Mouse (Mus musculus): ENCODE measurements around the gene Fam155a. TPM values are rescaled to one million over a fixed set of nuclear protein-coding genes. Genes with fewer than 3 reads are reported as not detected.
"Not testable (repeated sequence)": the region's sequence is repeated elsewhere in the genome, so short reads cannot be mapped to it uniquely, and the experiment has no call there.

Fam155a gene
- 1.1 and 1.3 TPM in 2 replicates for polyA plus RNA-seq (2015; fragmentation: Nextera tagmentation; extraction: Ambion mirVana)

DNA sequence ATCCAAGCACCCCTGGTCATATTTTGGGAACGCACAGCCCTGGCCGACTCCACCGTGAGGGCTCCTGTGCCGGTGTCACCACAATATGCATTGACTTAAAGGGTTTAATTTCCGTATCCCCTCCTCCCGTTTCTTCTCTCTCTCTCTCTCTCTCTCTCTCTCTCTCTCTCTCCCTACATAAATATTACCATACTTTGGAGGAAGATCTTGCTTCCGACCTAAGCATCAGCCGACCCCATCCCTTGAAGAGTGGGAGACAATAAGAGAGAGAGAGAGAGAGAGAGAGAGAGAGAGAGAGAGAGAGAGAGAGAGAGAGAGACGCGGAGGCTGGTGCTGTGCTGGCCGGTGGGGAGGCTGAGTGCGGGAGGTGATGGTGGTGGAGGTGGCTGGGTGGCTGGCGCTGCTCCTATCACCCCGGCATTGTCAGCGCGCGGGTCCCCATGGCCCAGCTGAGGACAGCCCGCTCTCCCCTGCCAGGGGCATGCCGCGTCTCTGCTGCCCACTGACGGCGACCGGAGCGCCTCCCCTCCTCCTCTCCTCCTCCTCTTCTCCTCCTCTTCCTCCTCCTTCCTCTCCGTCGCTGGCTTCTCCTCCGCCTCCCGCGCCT is at the start of gene Fam155a:
Gene Fam155a (minus strand): TSS at position 163 of the 607 bp plus-strand sequence.
- Histone ChIP-seq H3K36me3 (ENCODE audit: control insufficient read depth, insufficient read depth, low read length) (no peaks in the 10 kb centered on the region), H3K27ac (ENCODE audit: low read length) (no peak within 1 kb of the TSS), H3K27me3 (replicated peaks; ENCODE audit: control insufficient read depth, insufficient read depth, low read length) (peaks cover 43% of the 10 kb centered on the region), H3K4me1 (ENCODE audit: control insufficient read depth, insufficient read depth, low read length) (peaks cover 11% of the 10 kb centered on the region), H3K9me3 (ENCODE audit: control insufficient read depth, low read length) (no peaks in the 10 kb centered on the region), H3K9ac (ENCODE audit: low read depth, low read length) (peak within 1 kb of the TSS; percentile 45), H3K4me2 (ENCODE audit: low read depth, low read length) (peak within 1 kb of the TSS; percentile 84), H3K4me3 (ENCODE audit: low read length) (peak within 1 kb of the TSS; percentile 48)
- WGBS, result under 1% methylated on average over 29 of the region's 29 CpGs
- ATAC-seq, result no peak; the same call in 1 of the 2 replicates

- no peak overlapping the region for H3K27ac ChIP-seq (ENCODE audit: low read length)
- 66% methylated on average over 8 of the region's 8 CpGs for WGBS
Measured at GRCm38 (mm10) chr8:9813273-9813946, 42.4 kb upstream of the Fam155a start.

GRCm38 (mm10) chr8:9810955-9811530 is 40.1 kb upstream of the Fam155a start:
- ATAC-seq, result no peak

More at GRCm38 (mm10) chr8:9813273-9813946, 42.4 kb upstream of the Fam155a start:
- ATAC-seq, result no peak
- H3K4me2 ChIP-seq (ENCODE audit: low read depth, low read length), result no peak overlapping the region
- no peaks in the 10 kb centered on the region for H3K36me3 ChIP-seq (ENCODE audit: control insufficient read depth, insufficient read depth, low read length)
- no peak overlapping the region for H3K9ac ChIP-seq (ENCODE audit: low read depth, low read length)
- peaks cover 2% of the 10 kb centered on the region; the same call in 1 of the 2 replicates for H3K9me3 ChIP-seq (ENCODE audit: control insufficient read depth, low read length)
- no peaks in the 10 kb centered on the region for H3K4me1 ChIP-seq (ENCODE audit: control insufficient read depth, insufficient read depth, low read length)
- no peaks in the 10 kb centered on the region for H3K27me3 ChIP-seq (replicated peaks; ENCODE audit: control insufficient read depth, insufficient read depth, low read length)
- H3K4me3 ChIP-seq (ENCODE audit: low read length), result no peak overlapping the region

DNA sequence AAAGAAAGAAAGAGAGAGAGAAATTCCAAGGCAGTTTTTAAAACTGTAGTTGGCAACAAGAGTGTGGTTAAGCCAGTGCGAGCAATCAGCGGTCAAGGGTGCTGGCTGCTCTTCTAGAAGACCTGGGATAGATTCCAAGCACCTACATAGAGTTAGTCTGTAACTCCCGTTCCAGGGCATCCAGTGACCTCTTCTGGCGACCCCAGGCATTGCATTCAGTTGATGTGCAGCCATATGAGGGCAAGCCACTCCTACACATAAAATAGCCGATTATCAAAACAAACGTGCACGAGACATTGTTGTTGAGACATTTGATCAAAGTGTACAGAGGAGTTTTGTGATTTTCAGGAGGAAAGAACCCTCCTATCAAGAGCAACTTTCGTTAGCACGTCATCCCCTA is 37.6 kb upstream of the Fam155a start:
- H3K4me3 ChIP-seq (ENCODE audit: low read length), result no peak overlapping the region
- no peak for ATAC-seq
- H3K4me1 ChIP-seq (ENCODE audit: control insufficient read depth, insufficient read depth, low read length), result no peaks in the 10 kb centered on the region
- H3K9ac ChIP-seq (ENCODE audit: low read depth, low read length), result no peak overlapping the region
- peaks cover 3% of the 10 kb centered on the region; the same call in 1 of the 2 replicates for H3K9me3 ChIP-seq (ENCODE audit: control insufficient read depth, low read length)
- H3K27me3 ChIP-seq (replicated peaks; ENCODE audit: control insufficient read depth, insufficient read depth, low read length), result no peaks in the 10 kb centered on the region
- H3K4me2 ChIP-seq (ENCODE audit: low read depth, low read length), result no peak overlapping the region
- 84% methylated on average over 9 of the region's 9 CpGs for WGBS
- no peak overlapping the region for H3K27ac ChIP-seq (ENCODE audit: low read length)
- H3K36me3 ChIP-seq (ENCODE audit: control insufficient read depth, insufficient read depth, low read length), result no peaks in the 10 kb centered on the region

More at GRCm38 (mm10) chr8:9810955-9811530, 40.1 kb upstream of the Fam155a start:
- Histone ChIP-seq H3K36me3 (ENCODE audit: control insufficient read depth, insufficient read depth, low read length) (no peaks in the 10 kb centered on the region), H3K4me3 (ENCODE audit: low read length) (no peak overlapping the region), H3K27ac (ENCODE audit: low read length) (no peak overlapping the region), H3K4me2 (ENCODE audit: low read depth, low read length) (no peak overlapping the region), H3K9me3 (ENCODE audit: control insufficient read depth, low read length) (peaks cover 3% of the 10 kb centered on the region; the same call in 1 of the 2 replicates), H3K4me1 (ENCODE audit: control insufficient read depth, insufficient read depth, low read length) (no peaks in the 10 kb centered on the region), H3K9ac (ENCODE audit: low read depth, low read length) (no peak overlapping the region), H3K27me3 (replicated peaks; ENCODE audit: control insufficient read depth, insufficient read depth, low read length) (no peaks in the 10 kb centered on the region)
- 71% methylated on average over 12 of the region's 12 CpGs for WGBS

DNA sequence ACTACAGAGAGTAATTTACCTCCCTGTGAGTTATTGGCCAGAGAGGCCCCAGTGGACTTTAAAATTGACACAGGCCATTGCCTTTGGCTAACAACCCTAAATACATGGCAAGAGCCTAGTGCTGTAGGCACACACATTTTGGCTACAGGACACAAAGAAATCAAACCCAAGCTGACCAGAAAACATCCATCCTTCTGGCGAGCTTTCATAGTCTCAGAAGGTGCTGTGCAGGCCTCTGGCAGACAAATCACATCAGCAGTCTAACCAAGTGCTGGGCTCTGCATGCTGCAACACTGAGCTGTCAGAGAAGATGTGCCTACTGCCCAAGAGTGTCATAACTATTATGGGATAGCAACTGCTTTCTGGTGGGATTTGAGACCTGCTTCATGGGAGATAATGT is 34.7 kb upstream of the Fam155a start:
- Histone ChIP-seq H3K36me3 (ENCODE audit: control insufficient read depth, insufficient read depth, low read length) (no peaks in the 10 kb centered on the region), H3K27ac (ENCODE audit: low read length) (no peak overlapping the region), H3K4me1 (ENCODE audit: control insufficient read depth, insufficient read depth, low read length) (no peaks in the 10 kb centered on the region), H3K9me3 (ENCODE audit: control insufficient read depth, low read length) (peaks cover 3% of the 10 kb centered on the region; the same call in 1 of the 2 replicates), H3K27me3 (replicated peaks; ENCODE audit: control insufficient read depth, insufficient read depth, low read length) (no peaks in the 10 kb centered on the region), H3K4me2 (ENCODE audit: low read depth, low read length) (no peak overlapping the region), H3K4me3 (ENCODE audit: low read length) (no peak overlapping the region), H3K9ac (ENCODE audit: low read depth, low read length) (no peak overlapping the region)
- no peak for ATAC-seq
- WGBS, result 82% methylated on average over 1 of the region's 1 CpGs

DNA sequence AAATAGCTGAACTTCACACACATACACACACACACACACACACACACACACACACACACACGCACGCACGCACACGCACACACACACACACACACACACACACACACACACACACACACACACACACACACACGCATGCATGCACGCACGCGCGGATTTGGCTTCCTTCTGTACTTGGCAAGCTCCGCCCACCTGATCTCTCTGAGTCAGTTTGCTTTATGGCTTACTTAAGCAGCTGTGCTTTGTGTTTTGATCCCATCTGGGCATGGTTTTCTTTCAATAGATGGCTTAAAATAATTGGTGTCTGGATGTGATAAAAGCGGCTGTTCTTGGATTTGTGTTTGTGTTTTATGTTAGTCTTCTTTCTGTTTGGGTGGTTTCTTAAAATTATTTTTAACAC is 29.4 kb upstream of the Fam155a start:
- WGBS, result 77% methylated on average over 7 of the region's 11 CpGs
- not testable (repeated sequence) for H3K4me2 ChIP-seq (ENCODE audit: low read depth, low read length); H3K9me3 ChIP-seq (ENCODE audit: control insufficient read depth, low read length); H3K36me3 ChIP-seq (ENCODE audit: control insufficient read depth, insufficient read depth, low read length); H3K4me1 ChIP-seq (ENCODE audit: control insufficient read depth, insufficient read depth, low read length); H3K27ac ChIP-seq (ENCODE audit: low read length); ATAC-seq; H3K27me3 ChIP-seq (replicated peaks; ENCODE audit: control insufficient read depth, insufficient read depth, low read length); H3K4me3 ChIP-seq (ENCODE audit: low read length); H3K9ac ChIP-seq (ENCODE audit: low read depth, low read length)

GRCm38 (mm10) chr8:9799923-9800322 is 29.0 kb upstream of the Fam155a start:
- H3K27ac ChIP-seq (ENCODE audit: low read length), result no peak overlapping the region
- WGBS, result 78% methylated on average over 11 of the region's 11 CpGs
- no peak for ATAC-seq
- no peak overlapping the region for H3K4me3 ChIP-seq (ENCODE audit: low read length)
- no peaks in the 10 kb centered on the region for H3K4me1 ChIP-seq (ENCODE audit: control insufficient read depth, insufficient read depth, low read length)
- H3K9ac ChIP-seq (ENCODE audit: low read depth, low read length), result no peak overlapping the region
- no peak overlapping the region for H3K4me2 ChIP-seq (ENCODE audit: low read depth, low read length)
- no peaks in the 10 kb centered on the region for H3K36me3 ChIP-seq (ENCODE audit: control insufficient read depth, insufficient read depth, low read length)
- no peaks in the 10 kb centered on the region for H3K27me3 ChIP-seq (replicated peaks; ENCODE audit: control insufficient read depth, insufficient read depth, low read length)
- H3K9me3 ChIP-seq (ENCODE audit: control insufficient read depth, low read length), result no peaks in the 10 kb centered on the region

- ATAC-seq, result no peak
- WGBS, result 80% methylated on average over 8 of the region's 8 CpGs
Measured at GRCm38 (mm10) chr8:9797514-9797913, 26.6 kb upstream of the Fam155a start.

DNA sequence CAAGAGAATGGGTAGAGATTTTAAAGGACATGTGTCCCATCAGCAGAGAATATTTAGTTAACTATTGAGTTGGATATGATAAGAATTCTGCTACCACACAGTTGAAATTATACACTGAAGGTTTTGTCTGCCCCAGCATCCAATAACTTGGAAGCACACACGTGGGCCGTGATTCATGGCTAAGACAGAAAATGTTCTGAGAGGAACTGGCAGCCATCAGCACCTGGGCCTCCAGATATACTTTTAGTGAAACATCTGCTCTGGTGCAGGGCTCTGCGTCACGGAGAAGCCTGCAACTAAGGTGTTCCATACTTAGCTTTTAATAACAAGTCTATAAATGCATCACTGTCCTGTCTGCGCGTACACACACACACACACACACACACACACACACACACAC is 24.8 kb upstream of the Fam155a start:
- no peak overlapping the region for H3K27ac ChIP-seq (ENCODE audit: low read length)
- no peak overlapping the region for H3K9ac ChIP-seq (ENCODE audit: low read depth, low read length)
- no peaks in the 10 kb centered on the region for H3K36me3 ChIP-seq (ENCODE audit: control insufficient read depth, insufficient read depth, low read length)
- H3K4me1 ChIP-seq (ENCODE audit: control insufficient read depth, insufficient read depth, low read length), result no peaks in the 10 kb centered on the region
- 89% methylated on average over 6 of the region's 6 CpGs for WGBS
- no peak overlapping the region for H3K4me2 ChIP-seq (ENCODE audit: low read depth, low read length)
- no peaks in the 10 kb centered on the region for H3K9me3 ChIP-seq (ENCODE audit: control insufficient read depth, low read length)
- H3K4me3 ChIP-seq (ENCODE audit: low read length), result no peak overlapping the region
- no peaks in the 10 kb centered on the region for H3K27me3 ChIP-seq (replicated peaks; ENCODE audit: control insufficient read depth, insufficient read depth, low read length)
- ATAC-seq, result no peak

More at GRCm38 (mm10) chr8:9797514-9797913, 26.6 kb upstream of the Fam155a start:
- H3K9ac ChIP-seq (ENCODE audit: low read depth, low read length), result no peak overlapping the region
- no peaks in the 10 kb centered on the region for H3K9me3 ChIP-seq (ENCODE audit: control insufficient read depth, low read length)
- H3K4me2 ChIP-seq (ENCODE audit: low read depth, low read length), result no peak overlapping the region
- H3K27ac ChIP-seq (ENCODE audit: low read length), result no peak overlapping the region
- H3K4me3 ChIP-seq (ENCODE audit: low read length), result no peak overlapping the region
- H3K36me3 ChIP-seq (ENCODE audit: control insufficient read depth, insufficient read depth, low read length), result no peaks in the 10 kb centered on the region
- H3K4me1 ChIP-seq (ENCODE audit: control insufficient read depth, insufficient read depth, low read length), result no peaks in the 10 kb centered on the region
- H3K27me3 ChIP-seq (replicated peaks; ENCODE audit: control insufficient read depth, insufficient read depth, low read length), result no peaks in the 10 kb centered on the region

Data from intestine, embryonic 16.5 days (tissue).